Mouse (Mus musculus) gastrocnemius, postnatal 10 days (tissue): ENCODE results near the gene Zfp296. TPM values are rescaled to one million over a fixed set of nuclear protein-coding genes. Genes with fewer than 3 reads are reported as not detected.
A peak's percentile ranks its signal among the peaks of the same experiment; 100 is the strongest.

Source experiments
- DNase-seq: peaks from one replicate; pipeline ENCODE4 v3.0.0; 2021; ENCODE audit warnings: mixed read lengths
- long read RNA-seq, 2 experiments: library from polyadenylated mRNA; stranded (forward); transcript quantifications; one replicate each; pipeline ENCODE4 v2.0.0; 2021
- total RNA-seq, 2 experiments: library from RNA; stranded (reverse); gene quantifications; 2 replicates each; pipeline ENCODE4 v1.2.3; 2021

Gene Zfp296
- total RNA-seq = under 1 TPM; 0.21 to 0.23 TPM
- long read RNA-seq, experiment 1 = 0 reads
- long read RNA-seq, experiment 2 = 0 reads

GRCm38 (mm10) chr7:19577141-19577852 lies at the start of gene Zfp296, which contains the start of gene Gemin7:
Gene Zfp296, plus strand, starts transcription at chr7:19577287.
Gene Gemin7, minus strand, starts transcription at chr7:19577595.
- no peak for DNase-seq

DNA sequence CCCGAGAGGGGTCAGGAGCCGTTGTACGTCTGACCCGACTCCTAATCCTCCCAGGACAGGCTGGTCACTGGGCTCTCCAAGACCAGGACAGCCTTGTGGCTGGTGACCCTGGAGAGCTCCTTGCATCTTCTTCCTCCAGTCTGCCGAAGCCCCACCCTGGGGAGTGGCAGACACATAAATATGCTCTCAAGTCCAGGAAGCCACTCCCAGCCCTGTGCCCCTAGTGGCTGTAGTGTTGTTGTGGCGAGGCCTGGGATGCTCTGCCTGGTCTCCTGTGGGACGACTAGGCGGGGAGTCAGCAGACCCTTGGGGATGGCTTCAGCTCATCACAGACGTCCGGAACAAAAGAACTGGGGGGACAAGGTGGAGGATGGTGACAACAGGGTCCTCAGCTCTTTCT lies 46.0 kb upstream of the Zfp296 start:
- DNase-seq = no peak

GRCm38 (mm10) chr7:19532240-19532639 lies 44.8 kb upstream of the Zfp296 start:
- no peak for DNase-seq

DNA sequence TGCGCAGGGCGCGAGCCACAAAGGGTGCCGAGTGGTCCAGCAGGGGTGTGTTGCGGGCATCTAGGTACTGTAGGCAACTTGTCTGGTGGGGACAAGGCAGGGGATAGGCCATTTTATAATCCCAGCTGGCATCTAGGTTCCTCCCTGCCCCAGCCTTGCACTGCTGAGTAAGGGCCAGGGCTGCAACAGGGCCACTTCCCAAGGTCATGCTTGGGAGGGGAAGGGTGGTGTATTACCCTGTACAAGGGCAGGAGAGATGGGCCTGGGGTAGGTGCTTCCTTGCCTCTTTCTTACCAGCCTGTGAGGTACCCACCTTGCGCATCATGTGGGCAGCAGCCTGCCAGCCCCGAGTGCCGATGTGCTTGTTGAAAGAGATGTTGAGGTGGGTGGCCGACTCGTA lies 42.4 kb upstream of the Zfp296 start:
- no peak for DNase-seq

- DNase-seq = no peak
Observed at GRCm38 (mm10) chr7:19540771-19541566, 36.1 kb upstream of the Zfp296 start.

DNA sequence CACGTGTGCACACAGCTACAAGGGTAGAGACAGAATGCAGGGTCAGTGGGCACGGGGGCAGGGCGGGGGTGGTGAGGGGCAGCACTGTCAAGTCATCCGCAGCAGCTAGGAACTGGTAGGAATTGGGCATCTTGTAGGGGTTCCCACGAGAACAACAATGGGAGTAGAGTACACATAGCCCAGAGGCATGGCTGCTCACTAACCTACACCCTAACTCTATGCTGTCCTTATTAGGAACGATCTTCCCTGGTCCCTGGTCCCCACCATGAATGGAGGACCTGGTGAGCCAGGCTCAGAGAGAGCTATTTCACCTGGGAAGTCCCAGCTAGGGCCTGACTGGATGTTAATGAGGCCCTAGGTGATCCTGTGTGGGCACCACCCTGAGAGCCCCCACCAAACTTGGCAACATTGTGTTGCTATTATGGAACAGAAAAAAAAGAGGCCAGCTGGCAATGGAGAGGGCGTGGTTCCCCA lies 35.4 kb upstream of the Zfp296 start:
- no peak for DNase-seq

GRCm38 (mm10) chr7:19542155-19542691 lies 34.9 kb upstream of the Zfp296 start:
- no peak for DNase-seq

DNA sequence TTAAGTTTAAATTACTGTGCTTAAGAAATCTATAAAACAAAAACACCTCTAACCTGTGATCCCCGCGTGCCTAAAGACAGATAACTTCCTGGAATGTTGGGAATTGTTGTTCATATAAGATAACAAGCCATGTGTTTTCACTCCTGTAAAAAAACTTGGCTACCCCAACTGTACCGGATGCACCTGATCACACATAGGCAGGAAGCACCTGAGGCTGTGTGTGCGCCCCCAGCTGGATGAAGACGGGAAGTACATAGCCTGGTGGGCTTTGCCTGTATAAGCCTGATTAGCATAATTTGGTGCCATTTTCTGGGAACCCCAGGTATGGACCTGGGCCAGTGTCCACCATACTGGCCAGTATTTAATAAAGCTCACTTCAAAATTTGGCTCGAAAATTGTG lies 33.5 kb upstream of the Zfp296 start:
- no peak for DNase-seq

GRCm38 (mm10) chr7:19546007-19546406 lies 31.1 kb upstream of the Zfp296 start:
- DNase-seq = no peak

DNA sequence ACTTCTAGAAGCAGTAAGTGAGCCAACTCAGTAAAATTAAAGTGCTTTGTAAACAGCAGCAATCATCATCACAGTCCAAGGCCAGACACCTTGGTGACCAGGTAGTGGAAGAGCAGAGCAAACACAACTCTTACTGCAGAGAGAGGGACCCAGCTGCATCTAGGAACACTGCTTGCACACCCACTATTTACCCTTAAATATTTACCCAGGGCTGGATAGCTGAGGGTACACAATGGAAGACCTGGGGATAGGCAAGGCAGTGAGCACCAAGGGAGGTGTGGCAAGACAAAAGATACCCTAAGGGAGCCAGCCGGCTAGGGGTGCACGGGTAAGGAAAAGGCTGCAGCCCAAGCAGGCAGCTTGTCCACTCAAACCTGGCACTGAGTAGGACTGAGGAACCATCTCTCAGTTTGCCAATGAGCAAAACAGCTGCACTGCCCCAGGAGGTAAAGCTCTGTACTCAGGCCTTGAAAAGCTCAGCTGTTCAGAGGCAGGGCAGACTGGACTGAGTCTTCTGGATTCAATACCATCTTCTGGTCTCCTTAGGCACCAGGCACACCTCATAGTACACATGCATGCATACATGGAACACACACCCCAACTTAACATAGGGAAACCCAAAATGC lies 29.6 kb upstream of the Zfp296 start:
- DNase-seq = no peak

DNA sequence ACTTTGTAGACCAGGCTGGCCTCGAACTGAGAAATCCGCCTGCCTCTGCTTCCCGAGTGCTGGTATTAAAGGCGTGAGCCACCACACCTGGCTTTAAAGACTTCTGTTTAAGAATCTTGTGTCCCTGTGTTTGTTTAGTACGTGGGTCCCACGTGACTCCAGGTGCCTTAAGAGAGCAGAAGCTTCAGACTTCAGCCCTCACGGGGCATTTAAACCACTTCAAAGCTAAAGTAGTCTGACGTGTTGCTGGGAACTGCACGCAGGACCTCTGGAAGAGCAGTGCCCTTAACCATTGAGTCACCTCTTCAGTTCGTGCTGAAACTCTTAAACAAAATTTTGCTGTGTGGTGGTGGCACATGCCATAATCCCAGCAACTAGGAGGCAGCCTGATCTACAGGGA lies 27.7 kb upstream of the Zfp296 start:
- DNase-seq = no peak

GRCm38 (mm10) chr7:19551634-19552033 lies 25.5 kb upstream of the Zfp296 start:
- DNase-seq = no peak

DNA sequence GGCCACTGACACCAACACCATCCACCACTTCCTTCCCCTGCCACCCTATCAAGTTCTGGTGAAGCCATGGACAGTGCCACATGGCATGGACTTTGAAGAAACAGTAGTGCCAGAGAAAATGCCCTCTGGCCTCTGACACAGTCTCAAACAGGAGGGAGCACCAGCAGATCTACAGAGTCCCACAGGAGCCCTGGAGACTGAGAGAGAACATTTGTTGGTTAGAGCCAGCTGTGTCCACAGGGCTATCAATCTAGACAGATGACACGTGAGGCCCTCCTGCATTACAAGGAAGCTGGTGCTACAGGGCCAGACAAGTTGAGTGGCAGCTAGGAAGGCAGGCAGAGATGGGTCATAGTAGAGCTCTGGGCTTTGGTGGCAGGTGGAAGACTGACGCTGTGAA lies 24.6 kb upstream of the Zfp296 start:
- no peak for DNase-seq

DNA sequence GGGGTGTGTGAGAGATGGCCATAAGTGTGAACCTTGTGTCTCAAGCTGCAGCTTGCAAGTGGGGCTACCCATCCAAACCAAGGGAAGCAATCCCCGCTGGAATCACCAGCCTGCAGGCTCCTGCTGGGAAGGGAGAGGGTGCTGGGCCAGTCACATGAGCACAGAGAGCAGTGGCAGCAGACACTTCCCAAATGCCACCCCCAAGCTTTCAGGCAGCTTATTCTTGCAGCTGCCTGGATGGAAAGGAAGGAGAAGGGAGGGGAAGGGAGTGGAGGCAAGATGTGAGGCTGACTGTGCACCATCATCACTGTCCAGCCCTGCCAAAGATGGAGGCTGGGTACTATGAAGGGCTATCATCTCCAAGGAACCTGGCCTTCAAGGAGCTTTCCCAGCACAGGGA lies 22.9 kb upstream of the Zfp296 start:
- DNase-seq = no peak

- DNase-seq = no peak
Observed at GRCm38 (mm10) chr7:19557086-19557485, 20.0 kb upstream of the Zfp296 start.

GRCm38 (mm10) chr7:19557982-19558900 lies 18.8 kb upstream of the Zfp296 start:
- DNase-seq = no peak

DNA sequence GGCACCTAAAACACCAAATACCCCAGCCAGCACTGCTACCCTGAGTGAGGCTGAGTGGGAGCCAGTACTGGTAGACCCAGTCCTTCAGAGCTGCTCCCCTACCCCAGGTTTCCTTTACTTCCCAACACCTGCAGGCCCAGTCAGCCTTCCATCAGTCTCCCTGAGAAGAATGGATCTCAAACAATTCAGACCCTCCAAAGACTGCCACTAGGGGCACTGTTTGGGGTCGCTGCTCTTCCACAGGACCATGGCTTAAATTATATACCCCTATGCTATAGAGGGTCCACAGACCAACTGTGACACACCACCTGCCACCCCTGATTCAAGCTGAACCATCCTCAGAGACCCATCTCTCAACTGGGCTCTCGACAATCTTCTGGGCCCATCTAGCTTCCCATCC lies 18.1 kb upstream of the Zfp296 start:
- DNase-seq = no peak

- no peak for DNase-seq
Observed at GRCm38 (mm10) chr7:19560491-19561260, 16.4 kb upstream of the Zfp296 start.

DNA sequence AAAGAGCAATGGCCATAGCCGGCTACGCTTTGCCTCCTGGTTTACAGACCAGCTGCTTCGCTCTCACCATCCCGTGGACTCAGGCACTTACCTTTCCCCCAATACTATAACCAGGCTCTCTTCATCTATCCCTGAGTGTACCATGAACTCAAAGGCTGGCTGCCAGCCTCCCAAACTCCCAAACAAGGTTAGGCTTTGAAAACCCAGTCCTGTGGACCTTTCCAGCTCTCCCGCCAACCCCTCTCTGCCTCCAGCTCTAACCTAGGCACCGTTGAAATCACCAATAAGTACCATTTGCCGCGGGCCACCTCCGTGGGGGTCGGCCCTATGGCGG lies 15.7 kb upstream of the Zfp296 start:
- DNase-seq = no peak

GRCm38 (mm10) chr7:19561765-19562642 lies 15.1 kb upstream of the Zfp296 start:
- DNase-seq = peak; percentile 96
